Mouse (Mus musculus) kidney, embryonic 14.5 days (tissue): ENCODE results near the gene Bri3. TPM values are rescaled to one million over a fixed set of nuclear protein-coding genes. Genes with fewer than 3 reads are reported as not detected.

ENCODE experiments used
- ATAC-seq: fragments of 200-750 bp; cut with Nextera tagmentation; 2 replicates; pipeline ENCODE4 v1.8.0; 2017; ENCODE audit warnings: moderate number of reproducible peaks, mild to moderate bottlenecking, moderate TSS enrichment, moderate library complexity; ENCODE audit not compliant: low FRiP score, low TSS enrichment
- H3K27ac ChIP-seq: fragments of 300-500 bp; sonication (generic); 2 replicates; pipeline ENCODE4 v1.5.1; 2014; ENCODE audit warnings: low read depth, mild to moderate bottlenecking, low read length, moderate library complexity, mixed read lengths
- H3K27me3 ChIP-seq: fragments of 300-500 bp; sonication (generic); 2 replicates; pipeline ENCODE4 v1.6.1; 2014; ENCODE audit warnings: mild to moderate bottlenecking, low read length; ENCODE audit not compliant: control insufficient read depth, insufficient read depth
- H3K36me3 ChIP-seq: fragments of 300-500 bp; sonication (generic); 2 replicates; pipeline ENCODE4 v1.6.1; 2014; ENCODE audit warnings: low read length, mixed read lengths; ENCODE audit not compliant: control insufficient read depth, insufficient read depth
- H3K4me1 ChIP-seq: fragments of 300-500 bp; sonication (generic); 2 replicates; pipeline ENCODE4 v1.6.1; 2014; ENCODE audit warnings: low read length, mixed read lengths; ENCODE audit not compliant: control insufficient read depth, insufficient read depth
- H3K4me2 ChIP-seq: fragments of 300-500 bp; sonication (generic); replicated peaks from 2 replicates; pipeline ENCODE4 v1.6.1; 2014; ENCODE audit warnings: low read depth, mild to moderate bottlenecking, low read length
- H3K4me3 ChIP-seq: fragments of 300-500 bp; sonication (generic); 2 replicates; pipeline ENCODE4 v1.5.1; 2014; ENCODE audit warnings: mild to moderate bottlenecking, low read length
- H3K9ac ChIP-seq: fragments of 300-500 bp; sonication (generic); 2 replicates; pipeline ENCODE4 v1.6.1; 2014; ENCODE audit warnings: low read depth, mild to moderate bottlenecking, low read length, moderate library complexity
- H3K9me3 ChIP-seq: fragments of 300-500 bp; sonication (generic); 2 replicates; pipeline ENCODE4 v1.6.1; 2016; ENCODE audit warnings: low read length; ENCODE audit not compliant: control insufficient read depth
- WGBS: fragments of 180-500 bp; shearing (Covaris S2); extraction: QIAGEN DNeasy Blood & Tissue Kit; methylation state at CpG from one replicate; pipeline ENCODE4 v1.1.7; 2014; 5-methylcytosine and 5-hydroxymethylcytosine counted together
- polyA plus RNA-seq: library from polyadenylated mRNA; unstranded; fragments of >200 nt; fragmentation: Nextera tagmentation; extraction: Ambion mirVana; gene quantifications from 2 replicates; pipeline ENCODE4 v1.2.1, GENCODE M21; 2014

The Bri3 gene
- polyA plus RNA-seq, 1 experiment from 2014 or later = 136 TPM

- Histone ChIP-seq H3K27ac (no peak overlapping the region), H3K4me3 (no peak overlapping the region), H3K9ac (no peak overlapping the region), H3K27me3 (no peaks in the 10 kb centered on the region), H3K36me3 (no peaks in the 10 kb centered on the region), H3K4me2 (no peak overlapping the region), H3K9me3 (no peaks in the 10 kb centered on the region), H3K4me1 (0 out of 2 replicates have a peak, but pooled peaks cover 4% of the 10 kb centered on the region)
- WGBS = 87% methylated on average over 11 of the region's 11 CpGs
- ATAC-seq = no peak
Measured at GRCm38 (mm10) chr5:144406256-144406655, 162.0 kb downstream of the Bri3 start.

GRCm38 (mm10) chr5:144410666-144411065 lies 166.4 kb downstream of the Bri3 start:
- Histone ChIP-seq H3K27me3 (no peaks in the 10 kb centered on the region), H3K4me1 (no peaks in the 10 kb centered on the region), H3K9ac (no peak overlapping the region), H3K9me3 (no peaks in the 10 kb centered on the region), H3K27ac (no peak overlapping the region), H3K4me3 (no peak overlapping the region), H3K4me2 (no peak overlapping the region), H3K36me3 (no peaks in the 10 kb centered on the region)
- no peak for ATAC-seq
- 97% methylated on average over 10 of the region's 10 CpGs for WGBS

GRCm38 (mm10) chr5:144411702-144412101 lies 167.5 kb downstream of the Bri3 start:
- no peak overlapping the region for H3K27ac ChIP-seq
- 60% methylated on average over 5 of the region's 5 CpGs for WGBS
- ATAC-seq = no peak
- H3K36me3 ChIP-seq = no peaks in the 10 kb centered on the region
- H3K4me3 ChIP-seq = no peak overlapping the region
- no peaks in the 10 kb centered on the region for H3K9me3 ChIP-seq
- no peaks in the 10 kb centered on the region for H3K27me3 ChIP-seq
- H3K4me2 ChIP-seq = no peak overlapping the region
- no peaks in the 10 kb centered on the region for H3K4me1 ChIP-seq
- H3K9ac ChIP-seq = no peak overlapping the region

GRCm38 (mm10) chr5:144412781-144413180 lies 168.5 kb downstream of the Bri3 start:
- no peak overlapping the region for H3K4me2 ChIP-seq
- no peak overlapping the region for H3K4me3 ChIP-seq
- H3K9ac ChIP-seq = no peak overlapping the region
- ATAC-seq = no peak
- no peaks in the 10 kb centered on the region for H3K36me3 ChIP-seq
- WGBS = 77% methylated on average over 4 of the region's 4 CpGs
- no peaks in the 10 kb centered on the region for H3K4me1 ChIP-seq
- H3K9me3 ChIP-seq = no peaks in the 10 kb centered on the region
- no peaks in the 10 kb centered on the region for H3K27me3 ChIP-seq
- no peak overlapping the region for H3K27ac ChIP-seq

GRCm38 (mm10) chr5:144418456-144418855 lies 174.2 kb downstream of the Bri3 start:
- Histone ChIP-seq H3K4me3 (no peak overlapping the region), H3K9ac (no peak overlapping the region), H3K36me3 (no peaks in the 10 kb centered on the region), H3K9me3 (no peaks in the 10 kb centered on the region), H3K4me1 (no peaks in the 10 kb centered on the region), H3K27ac (no peak overlapping the region), H3K27me3 (no peaks in the 10 kb centered on the region), H3K4me2 (no peak overlapping the region)
- no peak for ATAC-seq
- 83% methylated on average over 12 of the region's 12 CpGs for WGBS

GRCm38 (mm10) chr5:144420001-144420400 lies 175.8 kb downstream of the Bri3 start:
- no peak overlapping the region for H3K4me2 ChIP-seq
- H3K27ac ChIP-seq = no peak overlapping the region
- ATAC-seq = no peak
- no peaks in the 10 kb centered on the region for H3K4me1 ChIP-seq
- H3K27me3 ChIP-seq = no peaks in the 10 kb centered on the region
- WGBS = 84% methylated on average over 8 of the region's 8 CpGs
- H3K4me3 ChIP-seq = no peak overlapping the region
- H3K36me3 ChIP-seq = no peaks in the 10 kb centered on the region
- no peak overlapping the region for H3K9ac ChIP-seq
- H3K9me3 ChIP-seq = no peaks in the 10 kb centered on the region

- Histone ChIP-seq H3K4me3 (no peak overlapping the region), H3K9ac (no peak overlapping the region), H3K27ac (no peak overlapping the region), H3K36me3 (no peaks in the 10 kb centered on the region), H3K27me3 (no peaks in the 10 kb centered on the region), H3K4me1 (no peaks in the 10 kb centered on the region), H3K4me2 (no peak overlapping the region), H3K9me3 (no peaks in the 10 kb centered on the region)
- WGBS = 73% methylated on average over 3 of the region's 3 CpGs
- ATAC-seq = no peak
Measured at GRCm38 (mm10) chr5:144426697-144427096, 182.5 kb downstream of the Bri3 start.

GRCm38 (mm10) chr5:144427861-144428260 lies 183.6 kb downstream of the Bri3 start:
- no peak for ATAC-seq
- Histone ChIP-seq H3K9ac (no peak overlapping the region), H3K4me1 (no peaks in the 10 kb centered on the region), H3K36me3 (no peaks in the 10 kb centered on the region), H3K27me3 (no peaks in the 10 kb centered on the region), H3K4me2 (no peak overlapping the region), H3K27ac (no peak overlapping the region), H3K9me3 (no peaks in the 10 kb centered on the region), H3K4me3 (no peak overlapping the region)
- WGBS = 78% methylated on average over 9 of the region's 9 CpGs

GRCm38 (mm10) chr5:144431481-144431880 lies 187.2 kb downstream of the Bri3 start:
- Histone ChIP-seq H3K4me3 (no peak overlapping the region), H3K4me1 (no peaks in the 10 kb centered on the region), H3K9me3 (no peaks in the 10 kb centered on the region), H3K36me3 (no peaks in the 10 kb centered on the region), H3K9ac (no peak overlapping the region), H3K4me2 (no peak overlapping the region), H3K27ac (no peak overlapping the region), H3K27me3 (no peaks in the 10 kb centered on the region)
- 90% methylated on average over 6 of the region's 6 CpGs for WGBS
- ATAC-seq = no peak
